Mouse (Mus musculus) heart, embryonic 11.5 days (tissue): Measurements from ENCODE around the gene Gm20388. TPM values are rescaled to one million over a fixed set of nuclear protein-coding genes. Genes with fewer than 3 reads are reported as not detected.

Experiments
- ATAC-seq: fragments of 200-750 bp; cut with Nextera tagmentation; replicated peaks from 2 replicates; pipeline ENCODE4 v1.8.0; 2017; ENCODE audit warnings: moderate library complexity; ENCODE audit not compliant: insufficient number of reproducible peaks, low FRiP score, low TSS enrichment
- H3K27ac ChIP-seq: fragments of 300-500 bp; sonication (generic); 2 replicates; pipeline ENCODE4 v1.5.1; 2014; ENCODE audit warnings: mild to moderate bottlenecking, low read depth, low read length
- H3K27me3 ChIP-seq: fragments of 300-500 bp; sonication (generic); 2 replicates; pipeline ENCODE4 v1.6.1; 2014; ENCODE audit warnings: mild to moderate bottlenecking, low read length, mixed read lengths; ENCODE audit not compliant: control insufficient read depth, insufficient read depth
- H3K36me3 ChIP-seq: fragments of 300-500 bp; sonication (generic); 2 replicates; pipeline ENCODE4 v1.6.1; 2014; ENCODE audit warnings: mild to moderate bottlenecking, low read length, moderate library complexity, mixed read lengths; ENCODE audit not compliant: control insufficient read depth, insufficient read depth
- H3K4me1 ChIP-seq: fragments of 300-500 bp; sonication (generic); 2 replicates; pipeline ENCODE4 v1.6.1; 2014; ENCODE audit warnings: low read length; ENCODE audit not compliant: control insufficient read depth, insufficient read depth
- H3K4me2 ChIP-seq: fragments of 300-500 bp; sonication (generic); 2 replicates; pipeline ENCODE4 v1.6.1; 2014; ENCODE audit warnings: mild to moderate bottlenecking, moderate library complexity
- H3K4me3 ChIP-seq: fragments of 300-500 bp; sonication (generic); 2 replicates; pipeline ENCODE4 v1.5.1; 2014; ENCODE audit warnings: low read depth, low read length
- H3K9ac ChIP-seq: fragments of 300-500 bp; sonication (generic); 2 replicates; pipeline ENCODE4 v1.6.1; 2014; ENCODE audit warnings: mild to moderate bottlenecking, low read depth, low read length, moderate library complexity
- H3K9me3 ChIP-seq: fragments of 300-500 bp; sonication (generic); replicated peaks from 2 replicates; pipeline ENCODE4 v1.6.1; 2016; ENCODE audit warnings: low read length; ENCODE audit not compliant: control insufficient read depth
- WGBS: fragments of 180-500 bp; shearing (Covaris S2); extraction: QIAGEN DNeasy Blood & Tissue Kit; methylation state at CpG from one replicate; pipeline ENCODE4 v1.1.7; 2014; ENCODE audit not compliant: insufficient replicate concordance; 5-methylcytosine and 5-hydroxymethylcytosine counted together
- polyA plus RNA-seq: library from polyadenylated mRNA; unstranded; fragments of >200 nt; fragmentation: Nextera tagmentation; extraction: Ambion mirVana; gene quantifications from 2 replicates; pipeline ENCODE4 v1.2.1, GENCODE M21; 2014

Gm20388 gene
- polyA plus RNA-seq, 1 experiment from 2014 or later: 6.4 TPM

- 81% methylated on average over 4 of the region's 4 CpGs for WGBS
Measured at GRCm38 (mm10) chr8:124259146-124259545, 4348.5 kb downstream of the Gm20388 start.

GRCm38 (mm10) chr8:124259925-124260324, 4349.3 kb downstream of the Gm20388 start:
- Histone ChIP-seq H3K4me2 (no peak overlapping the region), H3K9me3 (no peaks in the 10 kb centered on the region), H3K4me3 (no peak overlapping the region), H3K36me3 (no peaks in the 10 kb centered on the region), H3K9ac (no peak overlapping the region), H3K27ac (no peak overlapping the region), H3K4me1 (peaks cover 56% of the 10 kb centered on the region), H3K27me3 (no peaks in the 10 kb centered on the region)
- 78% methylated on average over 6 of the region's 7 CpGs for WGBS
- ATAC-seq: no peak

More at GRCm38 (mm10) chr8:124259146-124259545, 4348.5 kb downstream of the Gm20388 start:
- H3K4me2 ChIP-seq: no peak overlapping the region
- H3K36me3 ChIP-seq: no peaks in the 10 kb centered on the region
- H3K9ac ChIP-seq: no peak overlapping the region
- no peak for ATAC-seq
- no peak overlapping the region for H3K4me3 ChIP-seq
- no peaks in the 10 kb centered on the region for H3K27me3 ChIP-seq
- H3K27ac ChIP-seq: no peak overlapping the region
- no peaks in the 10 kb centered on the region for H3K9me3 ChIP-seq
- peaks cover 48% of the 10 kb centered on the region for H3K4me1 ChIP-seq

- H3K9me3 ChIP-seq: no peaks in the 10 kb centered on the region
- H3K36me3 ChIP-seq: no peaks in the 10 kb centered on the region
- no peak overlapping the region for H3K27ac ChIP-seq
- peak overlapping the region; percentile 22; the same call in 1 of the 2 replicates for H3K4me2 ChIP-seq
- H3K27me3 ChIP-seq: no peaks in the 10 kb centered on the region
- no peak overlapping the region for H3K9ac ChIP-seq
- peaks cover 60% of the 10 kb centered on the region for H3K4me1 ChIP-seq
- no peak for ATAC-seq
- no peak overlapping the region for H3K4me3 ChIP-seq
- WGBS: 41% methylated on average over 12 of the region's 12 CpGs
Measured at GRCm38 (mm10) chr8:124260371-124260770, 4349.7 kb downstream of the Gm20388 start.

- H3K4me2 ChIP-seq: no peak overlapping the region
- no peaks in the 10 kb centered on the region for H3K27me3 ChIP-seq
- H3K9ac ChIP-seq: no peak overlapping the region
- 76% methylated on average over 9 of the region's 9 CpGs for WGBS
- H3K4me3 ChIP-seq: no peak overlapping the region
- no peak overlapping the region for H3K27ac ChIP-seq
- no peak for ATAC-seq
- peaks cover 40% of the 10 kb centered on the region for H3K4me1 ChIP-seq
- H3K36me3 ChIP-seq: no peaks in the 10 kb centered on the region
- H3K9me3 ChIP-seq: no peaks in the 10 kb centered on the region
Measured at GRCm38 (mm10) chr8:124263058-124263457, 4352.4 kb downstream of the Gm20388 start.

- no peak overlapping the region for H3K27ac ChIP-seq
- no peaks in the 10 kb centered on the region for H3K36me3 ChIP-seq
- peaks cover 33% of the 10 kb centered on the region for H3K4me1 ChIP-seq
- H3K4me2 ChIP-seq: no peak overlapping the region
- WGBS: 77% methylated on average over 8 of the region's 8 CpGs
- H3K27me3 ChIP-seq: no peaks in the 10 kb centered on the region
- ATAC-seq: no peak
- no peaks in the 10 kb centered on the region for H3K9me3 ChIP-seq
- H3K4me3 ChIP-seq: no peak overlapping the region
- H3K9ac ChIP-seq: no peak overlapping the region
Measured at GRCm38 (mm10) chr8:124264032-124264431, 4353.4 kb downstream of the Gm20388 start.

- Histone ChIP-seq H3K36me3 (no peaks in the 10 kb centered on the region), H3K9me3 (no peaks in the 10 kb centered on the region), H3K4me3 (no peak overlapping the region), H3K27ac (no peak overlapping the region), H3K9ac (no peak overlapping the region), H3K4me2 (no peak overlapping the region), H3K4me1 (peaks cover 31% of the 10 kb centered on the region), H3K27me3 (no peaks in the 10 kb centered on the region)
- ATAC-seq: no peak
- WGBS: 87% methylated on average over 12 of the region's 12 CpGs
Measured at GRCm38 (mm10) chr8:124264671-124265070, 4354.0 kb downstream of the Gm20388 start.

GRCm38 (mm10) chr8:124265130-124265529, 4354.5 kb downstream of the Gm20388 start:
- Histone ChIP-seq H3K4me3 (no peak overlapping the region), H3K9ac (no peak overlapping the region), H3K27ac (no peak overlapping the region), H3K4me1 (peaks cover 31% of the 10 kb centered on the region), H3K36me3 (no peaks in the 10 kb centered on the region), H3K4me2 (no peak overlapping the region), H3K9me3 (no peaks in the 10 kb centered on the region), H3K27me3 (no peaks in the 10 kb centered on the region)
- WGBS: 93% methylated on average over 2 of the region's 2 CpGs
- no peak for ATAC-seq

- peak; percentile 70 for ATAC-seq
- Histone ChIP-seq H3K4me1 (peaks cover 33% of the 10 kb centered on the region), H3K27me3 (no peaks in the 10 kb centered on the region), H3K36me3 (no peaks in the 10 kb centered on the region), H3K4me3 (no peak overlapping the region), H3K9ac (0 out of 2 replicates have a peak overlapping the region, but pooled peaks have one; percentile 23), H3K9me3 (no peaks in the 10 kb centered on the region), H3K27ac (no peak overlapping the region), H3K4me2 (no peak overlapping the region)
- 49% methylated on average over 8 of the region's 8 CpGs for WGBS
Measured at GRCm38 (mm10) chr8:124265798-124266197, 4355.2 kb downstream of the Gm20388 start.

GRCm38 (mm10) chr8:124267206-124267605, 4356.6 kb downstream of the Gm20388 start:
- Histone ChIP-seq H3K4me3 (no peak overlapping the region), H3K27ac (no peak overlapping the region), H3K9ac (no peak overlapping the region), H3K9me3 (no peaks in the 10 kb centered on the region), H3K4me1 (peaks cover 40% of the 10 kb centered on the region), H3K4me2 (no peak overlapping the region), H3K36me3 (no peaks in the 10 kb centered on the region), H3K27me3 (no peaks in the 10 kb centered on the region)
- WGBS: 78% methylated on average over 4 of the region's 4 CpGs
- no peak for ATAC-seq
